Mouse (Mus musculus) bone marrow, adult 2 months (tissue): Measurements from ENCODE around the gene Selplg. TPM values are rescaled to one million over a fixed set of nuclear protein-coding genes. Genes with fewer than 3 reads are reported as not detected.

Source experiments
- H3K27ac ChIP-seq: fragments of 200-500 bp; 2 replicates; pipeline ENCODE4 v1.5.1; 2012; ENCODE audit warnings: low read depth, mild to moderate bottlenecking, control low read depth, inconsistent platforms, low read length; ENCODE audit not compliant: control insufficient read depth, poor library complexity, insufficient read depth
- H3K4me1 ChIP-seq: fragments of 200-500 bp; 2 replicates; pipeline ENCODE4 v1.6.1; 2011; ENCODE audit warnings: low read length; ENCODE audit not compliant: control insufficient read depth, insufficient read depth
- H3K4me3 ChIP-seq: fragments of 200-500 bp; replicated peaks from 2 replicates; pipeline ENCODE3; 2011; ENCODE audit warnings: mild to moderate bottlenecking, low read depth, low read length, control low read depth; ENCODE audit not compliant: control insufficient read depth
- CTCF ChIP-seq: fragments of 200-500 bp; IDR thresholded peaks from 2 replicates; pipeline ENCODE4 v1.5.1; 2011; ENCODE audit warnings: low read length, control low read depth; ENCODE audit not compliant: control insufficient read depth, insufficient read depth
- POLR2A ChIP-seq: fragments of 200-500 bp; IDR thresholded peaks from 2 replicates; pipeline ENCODE4 v1.6.1; 2011; ENCODE audit warnings: low read depth, mild to moderate bottlenecking, control low read depth, low read length, borderline replicate concordance; ENCODE audit not compliant: control insufficient read depth
- WGBS: fragments of 180-500 bp; shearing (Covaris S2); methylation state at CpG from one replicate; pipeline ENCODE4 v1.1.7; 2018; 5-methylcytosine and 5-hydroxymethylcytosine counted together
- polyA plus RNA-seq: library from polyadenylated mRNA; stranded (reverse); fragments of >200 nt; gene quantifications from 2 replicates; pipeline ENCODE4 v1.2.4, GENCODE M21; 2011; ENCODE audit warnings: low replicate concordance; ENCODE audit not compliant: missing spikeins, insufficient read depth, insufficient read length

Gene Selplg
- polyA plus RNA-seq, 1 experiment: 146 TPM

GRCm38 (mm10) chr5:113800280-113800679, 32.2 kb downstream of the Selplg start, which contains the start of gene Tmem119:
TSS of gene Tmem119 (minus strand) at chr5:113800516.
- TF ChIP-seq POLR2A (no peak), CTCF (no peak)

GRCm38 (mm10) chr5:113799691-113800090, 32.8 kb downstream of the Selplg start:
- TF ChIP-seq POLR2A (no peak), CTCF (no peak)
- Histone ChIP-seq H3K27ac (no peak overlapping the region), H3K4me1 (peaks cover 3% of the 10 kb centered on the region; the same call in 1 of the 2 replicates), H3K4me3 (peak overlapping the region; percentile 21)
- 69% methylated on average over 5 of the region's 5 CpGs for WGBS

More at GRCm38 (mm10) chr5:113800280-113800679, 32.2 kb downstream of the Selplg start, which contains the start of gene Tmem119:
- H3K27ac ChIP-seq: no peak within 1 kb of the TSS; the same call in 1 of the 2 replicates
- H3K4me3 ChIP-seq: peak within 1 kb of the TSS; percentile 21
- WGBS: 5% methylated on average over 11 of the region's 11 CpGs
- peaks cover 3% of the 10 kb centered on the region; the same call in 1 of the 2 replicates for H3K4me1 ChIP-seq

- Histone ChIP-seq H3K4me3 (no peak overlapping the region), H3K4me1 (peaks cover 1% of the 10 kb centered on the region; the same call in 1 of the 2 replicates), H3K27ac (no peak overlapping the region)
- WGBS: 31% methylated on average over 9 of the region's 9 CpGs
- no peak for TF ChIP-seq CTCF
- no peak for TF ChIP-seq POLR2A
Measured at GRCm38 (mm10) chr5:113798525-113798924, 33.9 kb downstream of the Selplg start.

- Histone ChIP-seq H3K4me3 (no peak overlapping the region), H3K4me1 (peaks cover 1% of the 10 kb centered on the region; the same call in 1 of the 2 replicates), H3K27ac (no peak overlapping the region)
- no peak for TF ChIP-seq POLR2A
- no peak for TF ChIP-seq CTCF
- 43% methylated on average over 19 of the region's 19 CpGs for WGBS
Measured at GRCm38 (mm10) chr5:113797149-113797882, 35.1 kb downstream of the Selplg start.

- TF ChIP-seq CTCF (no peak), POLR2A (no peak)
- H3K4me3 ChIP-seq: no peak overlapping the region
- no peak overlapping the region for H3K27ac ChIP-seq
- peaks cover 4% of the 10 kb centered on the region for H3K4me1 ChIP-seq
- 7% methylated on average over 13 of the region's 13 CpGs for WGBS
Measured at GRCm38 (mm10) chr5:113796401-113797148, 35.9 kb downstream of the Selplg start.

- Histone ChIP-seq H3K4me1 (peaks cover 6% of the 10 kb centered on the region), H3K27ac (0 out of 2 replicates have a peak overlapping the region, but pooled peaks have one; percentile 4), H3K4me3 (no peak overlapping the region)
- 67% methylated on average over 16 of the region's 16 CpGs for WGBS
- TF ChIP-seq CTCF (no peak), POLR2A (no peak)
Measured at GRCm38 (mm10) chr5:113791197-113792095, 41.0 kb downstream of the Selplg start.

GRCm38 (mm10) chr5:113790453-113791196, 41.8 kb downstream of the Selplg start:
- Histone ChIP-seq H3K4me1 (peaks cover 6% of the 10 kb centered on the region), H3K4me3 (no peak overlapping the region), H3K27ac (peak overlapping the region; percentile 4; the same call in 1 of the 2 replicates)
- TF ChIP-seq POLR2A (no peak), CTCF (no peak)
- 28% methylated on average over 11 of the region's 11 CpGs for WGBS
